Mouse (Mus musculus): ENCODE results near the gene Olfr1395.

Olfr1395 gene

DNA sequence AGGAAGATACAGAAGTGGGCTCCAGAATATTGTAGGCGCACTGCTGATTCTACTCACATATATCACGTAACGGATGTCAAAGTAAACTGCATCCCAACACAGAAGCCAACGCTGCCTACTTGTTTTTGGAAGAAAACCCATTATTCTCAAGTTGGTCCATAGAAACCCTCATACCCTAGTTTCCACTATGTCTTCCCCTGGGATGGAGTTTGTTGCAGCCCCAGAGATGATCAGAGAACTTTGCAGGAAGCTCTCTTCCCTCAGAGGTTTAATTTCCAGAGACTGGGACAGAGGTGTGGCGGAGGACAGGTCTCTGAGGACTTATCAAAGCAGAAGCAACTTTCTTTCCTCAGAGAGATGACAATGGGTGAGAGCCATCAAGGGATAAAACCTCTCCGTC, at the start of gene Olfr1395:
Olfr1395 (plus strand) TSS at position 301 of the 400 bp plus-strand sequence.
- DNase-seq (ENCODE audit: low read depth, low spot score) = no peak

GRCm38 (mm10) chr11:49092786-49093185, 49.3 kb upstream of the Olfr1395 start:
- no peak for DNase-seq (ENCODE audit: low read depth, low spot score)

GRCm38 (mm10) chr11:49093861-49094660, 48.0 kb upstream of the Olfr1395 start:
- no peak for DNase-seq (ENCODE audit: low read depth, low spot score)

DNA sequence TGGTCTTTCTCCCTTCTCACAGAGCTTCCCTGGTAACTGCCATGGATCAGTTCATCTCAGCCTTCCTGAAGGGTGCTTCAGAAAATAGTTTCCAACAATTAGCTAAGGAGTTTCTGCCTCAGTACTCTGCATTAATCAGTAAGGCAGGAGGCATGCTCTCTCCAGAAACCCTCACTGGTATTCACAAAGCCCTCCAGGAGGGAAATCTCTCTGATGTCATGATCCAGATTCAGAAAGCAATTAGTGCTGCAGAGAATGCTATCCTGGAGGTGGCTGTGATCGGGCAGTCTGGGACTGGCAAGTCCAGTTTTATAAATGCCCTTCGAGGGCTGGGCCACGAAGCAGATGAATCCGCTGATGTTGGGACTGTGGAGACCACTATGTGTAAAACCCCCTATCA, 46.7 kb upstream of the Olfr1395 start:
- DNase-seq (ENCODE audit: low read depth, low spot score) = no peak

GRCm38 (mm10) chr11:49100409-49100808, 41.7 kb upstream of the Olfr1395 start:
- DNase-seq (ENCODE audit: low read depth, low spot score) = peak; percentile 16

- DNase-seq (ENCODE audit: low read depth, low spot score) = no peak
These were observed 40.6 kb upstream of the Olfr1395 start for GRCm38 (mm10) chr11:49101500-49101899.

DNA sequence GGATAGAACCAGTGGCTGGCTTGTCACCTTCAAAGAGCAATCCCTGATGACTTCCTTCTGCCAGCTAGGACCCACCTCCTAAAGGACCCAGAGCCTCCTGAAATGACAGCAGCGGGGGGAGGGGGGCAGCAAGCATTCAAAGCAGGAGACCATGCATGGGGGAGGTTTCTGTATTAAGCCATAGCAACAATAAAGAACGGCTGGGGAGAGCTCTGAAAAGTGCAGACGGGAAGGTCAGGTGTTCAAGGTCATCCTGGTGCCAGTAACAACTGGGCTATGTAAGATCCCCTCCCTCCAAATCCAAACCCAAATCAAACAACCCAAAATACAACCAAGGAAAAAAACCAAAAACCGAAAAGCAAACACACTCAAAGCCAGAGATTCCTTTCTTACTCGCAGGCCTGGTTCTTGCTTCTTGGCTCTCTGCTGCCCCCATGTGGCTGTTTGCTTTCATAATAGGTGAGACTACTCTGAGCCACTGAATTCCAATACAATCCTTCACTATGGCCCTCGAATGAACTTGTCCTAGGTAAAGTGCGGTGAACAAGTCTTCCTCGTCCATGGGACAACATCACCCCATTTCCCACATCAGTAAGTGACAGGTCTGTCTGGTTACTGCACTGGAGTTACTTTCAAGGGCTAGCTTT, 38.9 kb upstream of the Olfr1395 start:
- DNase-seq (ENCODE audit: low read depth, low spot score) = peak; percentile 93

DNA sequence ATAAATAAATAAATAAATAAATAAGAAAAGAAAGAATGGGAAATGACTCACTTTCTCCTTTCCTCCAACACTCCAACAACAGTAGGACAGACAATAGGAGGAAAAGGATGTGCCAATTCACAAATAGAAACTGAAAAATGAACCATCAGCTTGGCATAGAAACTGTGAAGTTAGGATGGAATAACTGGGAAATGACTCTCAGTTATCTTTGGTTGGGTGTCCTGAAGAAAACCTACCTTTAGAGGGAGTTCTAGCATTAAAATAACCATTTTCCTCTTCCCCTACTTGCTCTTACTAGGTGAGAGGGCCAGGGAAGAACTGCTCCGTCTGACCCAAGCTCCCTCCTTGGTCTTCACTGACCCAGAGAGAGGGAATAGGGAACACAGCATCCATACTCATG, 36.3 kb upstream of the Olfr1395 start:
- DNase-seq (ENCODE audit: low read depth, low spot score) = no peak

DNA sequence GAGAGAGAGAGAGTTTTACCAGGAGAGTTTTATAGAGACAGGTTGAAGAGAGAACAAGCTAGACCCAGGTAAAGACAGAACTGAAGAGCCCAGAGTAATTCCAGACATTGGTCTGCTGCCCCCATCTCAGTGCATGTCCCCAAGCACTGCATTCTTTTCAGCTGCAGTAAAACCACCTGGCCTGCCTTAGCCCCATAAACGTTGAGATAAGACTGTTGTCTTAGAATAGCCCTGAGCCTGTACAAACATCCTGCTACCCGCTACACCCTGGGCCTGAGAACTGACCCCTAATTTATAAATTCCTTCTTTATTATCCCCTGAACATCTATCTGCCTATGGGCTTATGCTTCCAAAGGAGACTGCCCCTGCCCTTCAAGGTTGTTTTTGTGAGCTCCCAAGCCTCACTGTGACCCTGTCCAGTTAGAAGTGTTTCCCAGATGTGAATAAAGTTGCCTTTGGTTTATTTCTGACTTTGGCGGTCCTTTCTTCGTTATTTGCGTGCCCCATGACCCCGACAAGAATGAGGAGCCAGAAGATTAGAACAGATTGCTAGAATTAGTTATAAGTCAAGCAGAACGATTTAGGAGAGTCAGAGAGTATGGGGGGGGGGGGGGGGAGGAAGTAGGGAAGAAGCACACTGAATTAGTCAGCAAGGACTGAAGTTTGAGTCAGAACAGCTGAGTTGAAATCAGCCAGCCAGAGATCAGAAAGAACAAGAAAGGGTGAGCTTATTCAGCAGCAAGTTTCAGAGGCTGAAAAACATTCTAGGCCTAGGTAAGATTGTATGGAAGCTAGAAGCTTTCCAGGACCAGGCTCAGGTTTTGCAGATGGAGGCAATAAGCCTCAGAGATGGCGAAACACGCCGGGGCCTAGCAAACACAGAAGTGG, 34.2 kb upstream of the Olfr1395 start:
- peak; percentile 63 for DNase-seq (ENCODE audit: low read depth, low spot score)

GRCm38 (mm10) chr11:49108833-49109232, 33.2 kb upstream of the Olfr1395 start:
- peak; percentile 81 for DNase-seq (ENCODE audit: low read depth, low spot score)

- no peak for DNase-seq (ENCODE audit: low read depth, low spot score)
These were observed 31.1 kb upstream of the Olfr1395 start for GRCm38 (mm10) chr11:49111000-49111399.

DNA sequence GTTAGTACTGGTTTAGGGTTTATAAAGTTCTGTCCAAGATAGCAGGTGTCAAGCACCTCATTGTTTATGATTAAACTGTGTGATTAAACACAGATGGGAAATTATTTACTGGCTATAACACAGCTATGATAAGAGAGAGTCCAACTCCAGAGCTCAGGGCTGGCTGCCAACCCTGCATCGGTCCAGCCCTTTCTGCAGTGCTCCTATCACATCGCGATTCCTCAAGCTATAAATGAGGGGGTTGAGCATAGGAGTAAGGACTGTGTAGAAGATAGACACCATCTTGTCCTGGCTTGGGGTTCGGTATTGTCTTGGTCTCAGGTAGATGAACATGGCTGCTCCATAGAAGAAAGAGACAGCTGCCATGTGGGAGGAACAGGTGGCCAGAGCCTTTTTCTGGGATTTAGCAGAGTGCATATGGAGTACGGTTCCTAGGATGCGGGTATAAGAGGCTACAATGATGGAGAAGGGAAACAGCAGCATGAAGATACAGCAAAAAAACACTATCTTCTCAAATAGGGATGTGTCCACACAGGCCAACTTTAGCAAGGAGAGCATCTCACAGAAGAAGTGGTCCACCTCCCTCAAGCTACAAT, 29.4 kb upstream of the Olfr1395 start:
- DNase-seq (ENCODE audit: low read depth, low spot score) = no peak

DNA sequence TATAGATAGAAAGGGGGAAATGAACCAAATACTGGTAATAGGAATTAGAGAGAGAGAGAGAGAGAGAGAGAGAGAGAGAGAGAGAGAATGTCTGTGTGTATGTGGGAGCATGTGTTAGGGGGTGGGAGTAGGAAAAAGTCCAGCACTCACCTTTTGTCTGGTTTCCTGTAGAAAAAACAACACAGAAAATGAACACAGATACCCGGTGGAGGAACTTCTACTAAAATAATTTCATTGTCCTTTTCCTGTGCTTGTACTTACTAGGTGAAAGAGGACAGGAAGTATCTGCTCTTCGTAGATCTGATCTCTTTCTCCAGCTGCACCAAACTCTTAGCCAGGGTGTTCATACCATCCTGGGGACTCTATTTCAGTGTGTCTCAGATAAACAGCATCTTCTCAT, 27.9 kb upstream of the Olfr1395 start:
- DNase-seq (ENCODE audit: low read depth, low spot score) = no peak

DNA sequence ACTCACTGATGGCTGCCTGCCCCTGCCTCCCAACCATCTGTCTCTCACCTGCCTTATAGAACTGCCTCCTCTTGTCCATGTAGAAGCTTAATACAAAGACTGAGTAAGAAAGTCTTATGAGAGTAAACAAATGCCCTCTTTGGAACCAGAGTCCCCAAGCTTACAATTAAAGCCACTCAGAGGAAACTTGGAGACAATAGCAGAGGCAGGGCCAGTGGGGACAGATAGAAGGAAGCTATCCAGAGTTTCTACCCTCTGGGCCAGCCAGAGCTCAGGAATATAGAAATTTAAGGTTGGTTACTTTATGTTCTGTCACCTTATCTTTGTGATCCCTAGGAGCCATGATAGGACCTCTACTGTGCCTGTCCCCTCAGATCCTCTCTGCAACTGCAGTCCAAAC, 27.3 kb upstream of the Olfr1395 start, which contains the start of gene Olfr1396:
Olfr1396 (minus strand) TSS at position 101 of the 400 bp plus-strand sequence.
- no peak for DNase-seq (ENCODE audit: low read depth, low spot score)

- DNase-seq (ENCODE audit: low read depth, low spot score) = no peak
These were observed 22.4 kb upstream of the Olfr1395 start for GRCm38 (mm10) chr11:49119635-49120034.

- DNase-seq (ENCODE audit: low read depth, low spot score) = peak; percentile 39
These were observed 17.9 kb upstream of the Olfr1395 start for GRCm38 (mm10) chr11:49124169-49124568.

- no peak for DNase-seq (ENCODE audit: low read depth, low spot score)
These were observed 12.0 kb downstream of the Olfr1395 start, which contains the start of gene Olfr1394 for GRCm38 (mm10) chr11:49154077-49154476. Gene Olfr1394, plus strand, starts transcription at chr11:49154377.

DNA sequence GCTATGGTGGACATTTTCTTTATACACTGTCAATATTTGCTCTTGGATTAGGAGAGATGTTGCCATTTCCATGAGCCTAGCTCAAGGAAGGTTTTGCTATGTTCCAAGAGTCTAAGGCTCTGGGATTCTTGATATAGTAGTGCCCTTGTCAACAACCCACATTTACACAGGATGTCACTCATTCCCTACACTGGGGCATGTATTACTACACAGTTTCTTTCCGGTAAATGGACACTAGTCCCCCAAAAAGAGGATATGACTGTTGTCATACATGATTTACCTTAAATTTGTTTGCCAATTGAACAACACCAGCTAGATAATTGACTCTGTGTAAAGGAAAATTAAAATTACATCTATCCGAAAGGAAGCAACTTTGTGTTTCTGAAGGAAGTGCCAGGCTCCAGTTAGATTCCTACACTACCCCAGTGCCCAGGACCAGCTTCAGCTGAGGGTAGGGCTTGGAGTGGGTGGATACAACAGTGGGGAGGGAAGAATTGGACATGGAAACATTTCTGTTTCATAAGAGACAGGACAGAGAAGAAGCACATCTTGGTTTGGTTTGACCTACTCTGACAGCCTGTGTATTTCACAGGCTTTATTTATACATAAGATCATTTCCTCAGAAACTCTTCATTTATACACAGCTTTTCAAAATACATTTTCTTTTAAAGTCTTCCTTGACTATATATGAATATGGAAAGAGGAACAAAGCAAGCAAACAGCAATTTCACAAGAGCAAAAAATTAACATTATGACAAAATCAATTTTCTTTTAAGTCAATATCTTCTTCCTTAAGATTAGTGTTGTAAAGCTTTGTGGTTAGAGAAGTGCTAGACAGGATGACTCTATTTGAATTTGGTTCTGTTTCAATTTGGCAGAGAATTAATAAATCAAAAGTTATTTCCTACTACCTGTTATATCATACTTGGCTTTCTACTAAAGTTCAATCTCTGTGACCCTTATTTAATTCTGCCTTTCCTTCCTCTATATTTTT, 15.0 kb downstream of the Olfr1395 start:
- DNase-seq (ENCODE audit: low read depth, low spot score) = no peak

GRCm38 (mm10) chr11:49168839-49169611, 27.0 kb downstream of the Olfr1395 start:
- DNase-seq (ENCODE audit: low read depth, low spot score) = no peak
